Mouse (Mus musculus) adrenal gland, postnatal 36 days (tissue): ENCODE measurements around the gene Adgrl3. TPM values are rescaled to one million over a fixed set of nuclear protein-coding genes. Genes with fewer than 3 reads are reported as not detected.
A peak's percentile ranks its signal among the peaks of the same experiment; 100 is the strongest.

Experiments used
- DNase-seq, 2 experiments: peaks; one replicate each; pipeline ENCODE4 v3.0.0; 2021; ENCODE audit warnings: mixed read lengths in 1 of 2
- total RNA-seq, 2 experiments: library from RNA; stranded (reverse); gene quantifications; 2 replicates each; pipeline ENCODE4 v1.2.3; 2021

The Adgrl3 gene
- total RNA-seq, 2 experiments from 2014 or later: 3.9 to 4.2 TPM

GRCm38 (mm10) chr5:81248724-81249123 lies 228.8 kb downstream of the Adgrl3 start:
- DNase-seq: no peak

- DNase-seq: no peak
Observed at GRCm38 (mm10) chr5:81256091-81256490, 236.2 kb downstream of the Adgrl3 start.

- DNase-seq: no peak
Observed at GRCm38 (mm10) chr5:81269689-81270088, 249.8 kb downstream of the Adgrl3 start.

- DNase-seq: no peak
Observed at GRCm38 (mm10) chr5:81275346-81276047, 255.6 kb downstream of the Adgrl3 start.

GRCm38 (mm10) chr5:81279246-81279645 lies 259.3 kb downstream of the Adgrl3 start:
- DNase-seq: no peak

- DNase-seq: no peak
Observed at GRCm38 (mm10) chr5:81285643-81286042, 265.7 kb downstream of the Adgrl3 start.

GRCm38 (mm10) chr5:81301874-81302273 lies 281.9 kb downstream of the Adgrl3 start:
- no peak for DNase-seq

GRCm38 (mm10) chr5:81317406-81318112 lies 297.6 kb downstream of the Adgrl3 start:
- DNase-seq: no peak

GRCm38 (mm10) chr5:81321276-81321934 lies 301.5 kb downstream of the Adgrl3 start:
- no peak for DNase-seq

- no peak for DNase-seq
Observed at GRCm38 (mm10) chr5:81322064-81322463, 302.1 kb downstream of the Adgrl3 start.

- no peak for DNase-seq
Observed at GRCm38 (mm10) chr5:81326916-81327315, 307.0 kb downstream of the Adgrl3 start.

GRCm38 (mm10) chr5:81327392-81327791 lies 307.5 kb downstream of the Adgrl3 start:
- no peak for DNase-seq

- DNase-seq: no peak
Observed at GRCm38 (mm10) chr5:81329571-81329971, 309.6 kb downstream of the Adgrl3 start.

GRCm38 (mm10) chr5:81344330-81344729 lies 324.4 kb downstream of the Adgrl3 start:
- DNase-seq: no peak

- DNase-seq: no peak
Observed at GRCm38 (mm10) chr5:81345096-81345435, 325.1 kb downstream of the Adgrl3 start.

- no peak for DNase-seq
Observed at GRCm38 (mm10) chr5:81345436-81346131, 325.6 kb downstream of the Adgrl3 start.

- DNase-seq: no peak
Observed at GRCm38 (mm10) chr5:81347571-81347970, 327.6 kb downstream of the Adgrl3 start.

GRCm38 (mm10) chr5:81359560-81359959 lies 339.6 kb downstream of the Adgrl3 start:
- DNase-seq: no peak

- peak; percentile 16 to 26 for DNase-seq
Observed at GRCm38 (mm10) chr5:81364198-81364643, 344.3 kb downstream of the Adgrl3 start.

- DNase-seq: no peak
Observed at GRCm38 (mm10) chr5:81365250-81365649, 345.3 kb downstream of the Adgrl3 start.

- no peak for DNase-seq
Observed at GRCm38 (mm10) chr5:81370126-81370850, 350.4 kb downstream of the Adgrl3 start.

GRCm38 (mm10) chr5:81375992-81376391 lies 356.1 kb downstream of the Adgrl3 start:
- DNase-seq: peak in 1 of 2 experiments; percentile 11
